Mouse (Mus musculus) embryonic stem cell, embryonic (primary cell): ENCODE results near the gene Grap2.

Experiments
- CTCF ChIA-PET, 4 experiments: fragments of 300-600 bp in 2 of 4; fragments of 350-600 bp in 2 of 4; sonication (Branson Sonifier 250); formaldehyde crosslinking; loops; one replicate each; lab custom pipeline; 2022; ENCODE audit warnings: inconsistent platforms in 2 of 4; lab: Charles Lee
- POLR2A ChIA-PET, 4 experiments: fragments of 300-600 bp in 2 of 4; fragments of 350-600 bp in 2 of 4; sonication (Branson Sonifier 250); formaldehyde crosslinking; loops; one replicate each; lab custom pipeline; 2022; ENCODE audit warnings: antibody characterized with exemption in 4 of 4, inconsistent platforms in 1 of 4; lab: Charles Lee

Gene Grap2

GRCm38 (mm10) chr15:80560646-80561580 lies 11.5 kb upstream of the Grap2 start:
- ChIA-PET CTCF (interaction anchor here in 2 of 4 experiments (0.6 to 1.3 kb wide), 2 partner anchors 77 to 221 kb away, joined by 3 to 4 read pairs; no protein-coding TSS in a partner anchor), POLR2A (interaction anchor here in 2 of 4 experiments (0.7 to 1.9 kb wide), 7 partner anchors 9 to 509 kb away, joined by 3 to 6 read pairs (median 3); partner anchors contain the start of gene Tnrc6b (in 1 of the 2))

- ChIA-PET POLR2A (no interaction called here), CTCF (interaction anchor here in 1 of 4 experiments (0.6 to 0.7 kb wide), 2 partner anchors 57 to 142 kb away, joined by 3 to 12 read pairs; no protein-coding TSS in a partner anchor)
Observed at GRCm38 (mm10) chr15:80562446-80562845, 9.9 kb upstream of the Grap2 start.

DNA sequence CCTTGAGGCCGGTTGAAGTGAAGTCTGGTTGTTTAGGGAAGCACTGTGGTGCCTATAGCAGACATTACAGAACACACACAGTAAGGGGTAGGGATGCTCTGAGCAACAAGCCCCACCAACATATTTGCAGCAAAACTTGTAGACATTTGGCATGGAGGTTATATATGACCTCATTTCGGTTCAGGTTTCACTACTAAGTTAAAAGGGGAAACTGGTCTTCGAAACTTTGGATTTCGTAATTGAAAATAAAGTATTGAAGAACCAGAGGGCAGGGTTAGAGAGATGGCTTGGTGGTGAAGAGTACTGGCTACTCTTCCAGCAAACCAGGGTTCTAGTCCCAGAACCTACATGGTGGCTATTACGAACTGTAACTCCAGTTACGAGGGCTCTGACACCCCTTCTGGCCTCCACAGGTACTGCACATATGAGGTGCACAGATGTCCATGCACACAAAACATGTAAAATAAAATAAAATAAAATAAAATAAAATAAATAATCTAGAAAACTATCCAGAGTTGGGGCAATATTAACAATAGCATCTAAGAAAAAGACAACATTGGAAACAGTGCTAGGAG lies 8.7 kb upstream of the Grap2 start:
- ChIA-PET POLR2A (interaction anchor here in 1 of 4 experiments (0.6 kb wide), 1 partner anchor 143 kb away, joined by 3 read pairs; no protein-coding TSS in a partner anchor), CTCF (interaction anchor here in 1 of 4 experiments (1.0 kb wide), 1 partner anchor 11 kb away, joined by 3 read pairs; no protein-coding TSS in a partner anchor)

GRCm38 (mm10) chr15:80565106-80565665 lies 7.2 kb upstream of the Grap2 start, which contains the start of gene Enthd1:
Gene Enthd1, minus strand, starts transcription at chr15:80565156.
- ChIA-PET CTCF (interaction anchor here in 2 of 4 experiments (0.5 to 1.0 kb wide), 2 partner anchors 40 to 130 kb away, joined by 3 to 5 read pairs; no protein-coding TSS in a partner anchor), POLR2A (no interaction called here)

GRCm38 (mm10) chr15:80566696-80567095 lies 5.7 kb upstream of the Grap2 start:
- ChIA-PET CTCF (interaction anchor here in 1 of 4 experiments (0.5 kb wide), 1 partner anchor 128 kb away, joined by 3 read pairs; no protein-coding TSS in a partner anchor), POLR2A (no interaction called here)

DNA sequence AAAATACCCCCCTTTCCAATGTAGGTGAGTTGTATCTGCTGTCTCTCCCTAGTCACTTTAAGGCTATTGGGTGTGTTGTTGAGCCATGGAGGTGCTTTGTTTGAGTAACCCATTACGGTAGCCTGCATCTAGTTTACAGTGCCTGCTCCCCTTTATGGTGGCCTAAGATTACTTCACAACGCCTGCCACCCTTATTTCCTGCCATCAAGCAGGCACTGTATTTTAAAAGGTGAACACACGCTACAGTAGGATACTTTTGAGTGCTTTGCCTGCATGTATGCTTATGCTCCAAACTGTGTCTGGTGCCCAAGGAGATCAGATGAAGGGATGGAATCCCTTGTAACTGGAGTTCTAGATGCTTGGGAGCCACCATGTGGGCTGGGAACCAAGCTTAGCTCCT lies 5.3 kb upstream of the Grap2 start:
- CTCF ChIA-PET: no interaction called here
- POLR2A ChIA-PET: no interaction called here

DNA sequence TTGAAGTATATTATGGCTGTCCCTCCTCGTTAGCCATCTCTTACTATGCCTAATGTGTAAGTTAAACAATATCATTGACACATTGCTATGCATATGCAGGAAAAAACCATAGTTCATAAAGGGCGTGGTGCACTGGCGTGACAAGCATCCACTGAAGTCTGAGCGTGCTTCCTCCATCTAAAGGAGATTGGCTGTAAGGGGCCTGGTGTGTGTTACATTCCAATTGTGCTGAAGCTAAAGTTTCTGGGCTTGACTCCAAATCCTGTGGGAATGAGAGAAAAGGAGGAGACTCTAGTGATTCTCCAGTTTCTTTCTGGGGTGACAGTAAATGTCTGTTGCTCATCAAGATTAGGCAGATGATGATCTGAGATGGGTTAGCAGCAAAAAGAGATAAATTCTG lies 4.7 kb upstream of the Grap2 start:
- ChIA-PET CTCF (no interaction called here), POLR2A (no interaction called here)

DNA sequence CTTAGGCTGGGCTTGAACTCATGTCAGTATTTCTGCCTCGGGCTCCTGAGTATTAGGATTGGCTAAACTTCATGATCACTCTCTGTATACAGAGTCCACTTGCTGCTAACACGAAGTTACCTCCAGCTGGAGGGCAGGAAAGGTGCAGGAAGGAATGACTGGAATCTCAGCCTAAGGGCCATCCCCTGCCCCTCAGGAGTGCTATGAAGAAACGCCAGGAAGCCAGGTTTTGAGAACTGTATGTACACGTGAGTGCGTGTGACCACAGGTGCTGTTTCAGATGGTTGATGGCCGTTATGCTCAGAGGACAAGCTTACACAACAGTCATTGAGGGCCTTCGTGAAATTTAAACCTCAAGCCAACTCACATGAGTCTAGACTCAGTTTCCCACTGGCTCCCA lies 3.2 kb upstream of the Grap2 start:
- ChIA-PET POLR2A (interaction anchor here (0.6 to 1.9 kb wide), 7 partner anchors 8 to 157 kb away, joined by 3 to 6 read pairs (median 4); no protein-coding TSS in a partner anchor), CTCF (interaction anchor here in 3 of 4 experiments (0.5 to 1.0 kb wide), 4 partner anchors 10 to 229 kb away, joined by 3 to 5 read pairs (median 3); no protein-coding TSS in a partner anchor)

- ChIA-PET POLR2A (interaction anchor here in 1 of 4 experiments (1.2 to 1.9 kb wide), 3 partner anchors 9 to 16 kb away, joined by 3 to 6 read pairs (median 5); no protein-coding TSS in a partner anchor), CTCF (no interaction called here)
Observed at GRCm38 (mm10) chr15:80570226-80570625, 2.2 kb upstream of the Grap2 start.

GRCm38 (mm10) chr15:80571611-80572010 lies 783 bp upstream of the Grap2 start:
- CTCF ChIA-PET: interaction anchor here in 2 of 4 experiments (0.6 to 1.7 kb wide), 2 partner anchors 62 to 63 kb away, joined by 5 to 6 read pairs; no protein-coding TSS in a partner anchor
- POLR2A ChIA-PET: interaction anchor here in 1 of 4 experiments (1.2 to 2.1 kb wide), 2 partner anchors 48 to 317 kb away, joined by 4 to 5 read pairs; partner anchors contain the start of gene Atf4

DNA sequence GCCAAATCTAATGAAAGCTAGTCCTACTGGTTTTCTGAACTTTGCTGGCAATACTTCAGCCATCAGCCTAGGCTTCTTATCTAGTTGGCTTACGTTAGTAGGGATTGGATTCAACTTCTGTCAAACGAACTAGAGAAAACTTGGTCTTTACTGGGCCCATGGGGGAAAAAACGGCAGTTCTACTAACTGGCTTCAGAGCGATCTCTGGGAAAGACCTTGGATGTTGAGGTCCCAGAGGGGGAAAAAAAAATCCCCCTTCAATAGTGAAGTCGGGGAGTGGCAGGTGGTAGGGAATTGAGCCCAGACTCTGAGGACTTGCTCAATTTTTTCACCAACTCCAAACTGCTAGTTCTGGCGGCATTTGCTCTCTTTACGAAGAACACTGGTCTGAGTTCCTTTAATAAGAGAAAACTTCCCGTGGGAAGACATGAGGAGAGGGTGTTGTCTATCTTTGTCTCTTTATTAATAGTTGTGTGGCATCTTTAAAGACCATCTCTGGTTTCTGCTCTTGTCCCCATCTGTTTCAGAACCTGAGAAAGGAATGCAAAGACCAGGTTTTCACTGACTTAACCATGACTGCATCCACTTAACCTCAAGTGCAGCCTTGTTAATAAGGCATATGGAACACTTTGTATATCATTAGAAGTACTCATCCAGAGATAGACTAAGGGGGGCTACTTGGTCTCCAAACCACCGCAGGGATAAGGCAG lies 572 bp downstream of the Grap2 start:
- CTCF ChIA-PET: interaction anchor here in 1 of 4 experiments (1.7 kb wide), 1 partner anchor 62 kb away, joined by 5 read pairs; no protein-coding TSS in a partner anchor

GRCm38 (mm10) chr15:80574211-80575040 lies 2.0 kb downstream of the Grap2 start:
- ChIA-PET POLR2A (interaction anchor here in 1 of 4 experiments (0.7 to 0.9 kb wide), 3 partner anchors 11 to 21 kb away, joined by 3 read pairs; no protein-coding TSS in a partner anchor), CTCF (interaction anchor here in 2 of 4 experiments (0.6 to 0.9 kb wide), 2 partner anchors 11 to 119 kb away, joined by 3 to 4 read pairs; no protein-coding TSS in a partner anchor)

More for the DNA sequence above, 572 bp downstream of the Grap2 start:
- POLR2A ChIA-PET: interaction anchor here in 3 of 4 experiments (0.6 to 2.1 kb wide), 5 partner anchors 46 to 1630 kb away, joined by 3 to 5 read pairs (median 4); partner anchors contain the start of gene Atf4 (in 2 of the 3)

DNA sequence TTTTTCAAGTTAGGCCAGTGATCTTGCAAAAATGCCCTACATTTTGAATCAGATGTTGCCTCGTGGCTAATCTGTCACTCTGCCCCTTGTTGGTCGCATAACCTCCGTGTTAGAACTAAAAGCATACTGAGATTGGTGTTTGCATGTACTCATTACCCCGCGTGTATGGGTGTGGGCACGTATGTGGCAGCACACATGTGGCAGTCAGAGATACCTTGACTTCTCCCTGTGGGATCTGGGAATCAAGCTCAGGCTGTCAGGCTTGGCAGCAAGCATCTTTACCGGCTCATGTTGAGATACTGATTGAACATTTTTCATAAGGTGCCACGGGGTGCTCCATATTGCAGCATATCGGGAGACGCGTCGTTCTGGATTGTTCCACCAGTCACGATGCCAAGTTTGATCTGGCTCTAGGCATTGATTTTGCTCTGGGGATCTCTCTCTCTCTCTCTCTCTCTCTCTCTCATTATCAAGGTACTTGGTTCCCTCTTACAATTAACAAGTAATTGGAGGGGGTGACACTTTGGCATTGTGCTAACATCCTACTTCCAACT lies 3.5 kb downstream of the Grap2 start:
- ChIA-PET POLR2A (no interaction called here), CTCF (no interaction called here)

GRCm38 (mm10) chr15:80576415-80576994 lies 4.1 kb downstream of the Grap2 start:
- POLR2A ChIA-PET: interaction anchor here in 3 of 4 experiments (0.6 to 1.6 kb wide), 5 partner anchors 9 to 466 kb away, joined by 3 to 7 read pairs (median 3); no protein-coding TSS in a partner anchor

DNA sequence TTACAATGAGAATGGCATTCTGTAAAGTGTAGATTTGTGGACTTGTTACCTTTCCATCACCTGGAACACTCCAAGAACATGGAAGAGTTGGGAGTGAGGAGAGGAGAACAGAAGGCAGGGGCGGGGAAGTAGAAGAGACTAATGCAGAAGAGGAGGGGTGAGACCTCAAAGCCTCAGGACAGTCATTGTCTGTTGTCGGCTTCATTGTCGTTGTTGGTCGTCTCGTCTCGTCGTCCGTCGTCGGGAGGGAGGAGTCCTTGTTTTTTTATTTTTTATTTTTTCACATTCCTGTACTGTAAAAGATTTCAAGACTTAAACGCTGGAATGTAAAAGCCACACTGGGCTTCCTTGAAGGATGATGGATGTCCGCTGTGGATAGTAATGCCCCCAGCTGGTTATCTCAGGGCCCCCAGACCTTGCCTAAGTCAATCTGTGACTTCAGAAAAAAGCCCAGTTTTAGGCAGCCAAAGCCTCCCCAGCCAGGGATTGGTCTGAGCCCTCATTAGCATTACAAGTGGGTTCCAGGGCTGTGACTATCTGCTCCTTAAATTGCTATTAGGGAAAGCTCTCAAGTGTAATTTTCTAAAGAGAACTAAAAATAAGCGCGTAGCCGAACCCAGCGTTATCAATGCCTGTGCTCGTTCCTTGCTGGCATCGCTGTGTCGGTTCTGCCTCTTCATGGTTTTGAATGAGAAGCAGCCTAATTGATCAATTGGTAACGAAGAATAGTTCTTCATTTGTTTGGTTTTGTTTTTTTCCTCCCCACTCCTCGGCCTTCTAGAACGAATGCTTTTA lies 5.0 kb downstream of the Grap2 start:
- CTCF ChIA-PET: no interaction called here
- POLR2A ChIA-PET: interaction anchor here in 3 of 4 experiments (0.6 to 1.6 kb wide), 6 partner anchors 8 to 467 kb away, joined by 3 to 7 read pairs (median 3); no protein-coding TSS in a partner anchor

More at GRCm38 (mm10) chr15:80576415-80576994, 4.1 kb downstream of the Grap2 start:
- CTCF ChIA-PET: interaction anchor here in 1 of 4 experiments (0.6 kb wide), 1 partner anchor 128 kb away, joined by 3 read pairs; no protein-coding TSS in a partner anchor
